Mouse (Mus musculus) forebrain, embryonic 14.5 days (tissue): ENCODE measurements at regions not wholly inside any gene's neighbourhood (a gene's known extent, or its start where the extent isn't known, plus 50 kb on each side); places are given as distances from the start of the nearest gene placed in this dataset.

Source experiments
- ATAC-seq: fragments of 200-750 bp; cut with Nextera tagmentation; 2 replicates; pipeline ENCODE4 v1.8.0; 2017; ENCODE audit warnings: mild to moderate bottlenecking, moderate library complexity
- DNase-seq: peaks from one replicate; pipeline ENCODE4 v3.0.0-alpha.2; 2015; ENCODE audit warnings: low spot score
- H3K27ac ChIP-seq: fragments of 300-500 bp; sonication (generic); 2 replicates; pipeline ENCODE4 v1.5.1; 2014; ENCODE audit warnings: low read depth, mild to moderate bottlenecking, control low read depth, low read length, moderate library complexity
- H3K27me3 ChIP-seq: fragments of 300-500 bp; sonication (generic); replicated peaks from 2 replicates; pipeline ENCODE4 v1.6.1; 2014; ENCODE audit warnings: low read length, control low read depth, mixed read lengths; ENCODE audit not compliant: control insufficient read depth, insufficient read depth
- H3K36me3 ChIP-seq: fragments of 300-500 bp; sonication (generic); 2 replicates; pipeline ENCODE4 v1.6.1; 2014; ENCODE audit warnings: low read length, control low read depth; ENCODE audit not compliant: control insufficient read depth, insufficient read depth
- H3K4me1 ChIP-seq: fragments of 300-500 bp; sonication (generic); 2 replicates; pipeline ENCODE4 v1.6.1; 2014; ENCODE audit warnings: antibody characterized with exemption, low read length, control low read depth; ENCODE audit not compliant: control insufficient read depth, insufficient read depth
- H3K4me2 ChIP-seq: fragments of 300-500 bp; sonication (generic); 2 replicates; pipeline ENCODE4 v1.6.1; 2014; ENCODE audit warnings: mild to moderate bottlenecking, control low read depth, low read length
- H3K4me3 ChIP-seq: fragments of 300-500 bp; sonication (generic); 2 replicates; pipeline ENCODE4 v1.5.1; 2014; ENCODE audit warnings: low read depth, low read length, control low read depth
- H3K9ac ChIP-seq: fragments of 300-500 bp; sonication (generic); 2 replicates; pipeline ENCODE4 v1.6.1; 2014; ENCODE audit warnings: mild to moderate bottlenecking, low read length, control low read depth, moderate library complexity
- H3K9me3 ChIP-seq: fragments of 300-500 bp; sonication (generic); replicated peaks from 2 replicates; pipeline ENCODE4 v1.6.1; 2016; ENCODE audit warnings: low read length, control low read depth, mixed read lengths; ENCODE audit not compliant: control insufficient read depth
- WGBS: fragments of 180-500 bp; shearing (Covaris S2); extraction: QIAGEN DNeasy Blood & Tissue Kit; methylation state at CpG from one replicate; pipeline ENCODE4 v1.1.7; 2014; 5-methylcytosine and 5-hydroxymethylcytosine counted together

DNA sequence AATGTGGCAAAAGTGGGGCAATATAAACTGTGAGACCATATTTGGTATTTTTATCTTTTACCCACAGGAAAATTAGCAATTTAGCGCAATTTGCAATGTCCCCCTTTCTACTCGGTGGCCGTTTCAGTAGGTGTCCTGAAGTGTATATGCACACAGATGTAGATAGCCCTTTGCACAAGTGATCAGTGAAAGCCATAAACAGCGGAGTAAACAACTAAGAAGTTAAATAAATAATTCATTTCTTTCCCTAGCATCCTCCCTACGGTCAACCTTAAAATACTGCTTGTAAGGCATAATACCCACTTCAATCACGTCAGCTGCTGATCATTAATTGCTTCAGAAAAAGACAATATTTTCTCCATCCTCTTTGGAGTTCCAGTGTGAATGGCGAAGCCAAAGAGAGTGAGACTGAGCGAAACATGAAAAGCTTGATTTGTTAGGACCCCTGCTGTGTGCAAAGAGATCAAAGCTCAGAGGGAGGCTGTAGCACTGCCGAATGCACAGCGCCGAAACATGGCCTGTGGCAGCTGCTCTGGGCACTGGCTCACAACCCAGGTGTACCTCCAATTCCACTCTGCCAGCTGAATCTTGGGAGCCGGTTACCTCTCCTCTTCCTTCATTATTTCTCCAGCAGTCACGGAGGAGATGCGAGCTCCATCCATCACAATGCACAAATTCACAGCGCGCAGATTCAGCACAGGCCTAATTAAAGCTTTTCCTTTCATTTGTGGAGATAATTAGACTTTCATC is 618.1 kb upstream of the Tenm3 start:
- Histone ChIP-seq H3K4me2 (peak overlapping the region; percentile 48), H3K36me3 (no peaks in the 10 kb centered on the region), H3K9ac (peak overlapping the region; percentile 22; the same call in 1 of the 2 replicates), H3K4me3 (peak overlapping the region; percentile 17), H3K9me3 (no peaks in the 10 kb centered on the region), H3K27ac (peak overlapping the region; percentile 56; the same call in 1 of the 2 replicates), H3K27me3 (no peaks in the 10 kb centered on the region), H3K4me1 (peaks cover 10% of the 10 kb centered on the region)
- WGBS: 3% methylated on average over 16 of the region's 16 CpGs
- DNase-seq (peak; percentile 87), ATAC-seq (peak; percentile 87)

- H3K27ac ChIP-seq: no peak overlapping the region
- H3K9me3 ChIP-seq: no peaks in the 10 kb centered on the region
- no peak overlapping the region for H3K4me3 ChIP-seq
- H3K4me2 ChIP-seq: no peak overlapping the region
- 43% methylated on average over 5 of the region's 5 CpGs for WGBS
- DNase-seq: no peak
- no peak for ATAC-seq
- H3K36me3 ChIP-seq: no peaks in the 10 kb centered on the region
- no peak overlapping the region for H3K9ac ChIP-seq
- H3K27me3 ChIP-seq: 0 out of 2 replicates have a peak, but pooled peaks cover 3% of the 10 kb centered on the region
- H3K4me1 ChIP-seq: peaks cover 9% of the 10 kb centered on the region
Observed at GRCm38 (mm10) chr8:49445444-49445843, 601.7 kb upstream of the Tenm3 start.

DNA sequence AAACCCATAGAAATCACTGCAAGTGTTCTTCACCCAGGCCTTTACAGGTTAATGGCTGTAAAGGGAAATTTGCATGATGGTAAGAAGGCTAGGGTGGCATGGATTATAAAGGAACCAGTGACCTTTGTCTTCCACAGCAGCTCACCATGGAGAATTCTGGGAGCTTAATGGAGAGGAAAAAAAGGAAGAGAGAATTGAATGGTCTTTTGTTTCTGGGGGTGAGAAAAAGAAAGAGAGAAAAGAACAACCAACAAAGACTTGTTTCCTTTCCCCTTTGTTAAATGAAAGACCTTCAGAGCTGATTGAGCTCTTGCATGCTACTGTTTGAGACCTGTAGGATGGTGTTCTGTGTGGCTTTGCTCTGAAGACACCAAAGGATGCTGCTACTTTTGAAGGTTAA is 597.5 kb upstream of the Tenm3 start:
- Histone ChIP-seq H3K9ac (no peak overlapping the region), H3K27me3 (0 out of 2 replicates have a peak, but pooled peaks cover 3% of the 10 kb centered on the region), H3K4me2 (no peak overlapping the region), H3K4me1 (peaks cover 9% of the 10 kb centered on the region), H3K36me3 (no peaks in the 10 kb centered on the region), H3K27ac (no peak overlapping the region), H3K9me3 (no peaks in the 10 kb centered on the region), H3K4me3 (no peak overlapping the region)
- ATAC-seq (no peak), DNase-seq (no peak)

- H3K9ac ChIP-seq: no peak overlapping the region
- no peak overlapping the region for H3K27ac ChIP-seq
- WGBS: 88% methylated on average over 4 of the region's 4 CpGs
- H3K36me3 ChIP-seq: no peaks in the 10 kb centered on the region
- no peaks in the 10 kb centered on the region for H3K9me3 ChIP-seq
- ATAC-seq: no peak
- no peaks in the 10 kb centered on the region for H3K4me1 ChIP-seq
- H3K4me3 ChIP-seq: no peak overlapping the region
- DNase-seq: no peak
- no peaks in the 10 kb centered on the region for H3K27me3 ChIP-seq
- H3K4me2 ChIP-seq: no peak overlapping the region
Observed at GRCm38 (mm10) chr8:49396519-49396918, 552.8 kb upstream of the Tenm3 start.

DNA sequence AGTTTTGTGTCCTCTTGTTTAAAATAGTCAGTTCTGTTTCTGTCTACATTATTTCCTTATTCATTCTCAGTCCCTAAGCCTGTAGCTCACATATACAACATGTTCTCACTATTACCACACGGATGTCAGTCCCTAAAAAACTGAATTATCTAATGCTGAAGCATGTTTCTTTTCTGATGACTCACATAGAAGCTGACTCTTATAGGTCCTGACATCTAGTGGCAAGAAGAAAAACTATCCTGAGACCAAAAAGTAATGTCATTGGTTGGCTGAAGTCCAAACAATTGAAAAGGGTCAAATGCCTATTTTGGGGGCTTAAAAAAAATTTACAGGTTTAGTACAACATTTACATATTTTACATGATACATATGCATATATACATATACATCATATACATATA is 551.3 kb upstream of the Tenm3 start:
- H3K27me3 ChIP-seq: no peaks in the 10 kb centered on the region
- H3K36me3 ChIP-seq: no peaks in the 10 kb centered on the region
- no peak overlapping the region for H3K4me2 ChIP-seq
- ATAC-seq (no peak), DNase-seq (peak; percentile 35)
- H3K9ac ChIP-seq: no peak overlapping the region
- no peaks in the 10 kb centered on the region for H3K4me1 ChIP-seq
- H3K9me3 ChIP-seq: no peaks in the 10 kb centered on the region
- no peak overlapping the region for H3K4me3 ChIP-seq
- H3K27ac ChIP-seq: no peak overlapping the region
- WGBS: 37% methylated on average over 1 of the region's 1 CpGs

DNA sequence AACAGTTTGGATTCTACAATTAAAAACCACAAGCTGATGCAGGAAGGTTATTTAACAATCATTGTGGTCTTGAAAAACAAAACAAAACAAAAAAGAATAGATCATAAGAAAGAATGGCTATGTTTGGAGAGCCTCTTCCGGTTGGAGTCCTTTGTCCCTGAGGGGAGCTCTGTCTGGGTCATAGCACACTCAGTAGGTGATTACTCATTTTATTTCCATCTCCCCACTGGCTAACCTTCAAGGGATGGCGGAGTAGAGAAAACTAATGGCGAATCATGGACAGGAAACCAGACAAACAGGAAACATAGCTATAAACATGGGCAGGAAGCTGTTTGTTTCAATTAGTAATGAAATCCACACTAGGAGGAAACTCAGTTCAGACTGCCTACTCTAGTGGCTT is 545.8 kb upstream of the Tenm3 start:
- Histone ChIP-seq H3K4me1 (no peaks in the 10 kb centered on the region), H3K4me3 (no peak overlapping the region), H3K9me3 (no peaks in the 10 kb centered on the region), H3K36me3 (no peaks in the 10 kb centered on the region), H3K27me3 (no peaks in the 10 kb centered on the region), H3K4me2 (no peak overlapping the region), H3K9ac (no peak overlapping the region), H3K27ac (no peak overlapping the region)
- 77% methylated on average over 3 of the region's 3 CpGs for WGBS
- DNase-seq (no peak), ATAC-seq (no peak)

DNA sequence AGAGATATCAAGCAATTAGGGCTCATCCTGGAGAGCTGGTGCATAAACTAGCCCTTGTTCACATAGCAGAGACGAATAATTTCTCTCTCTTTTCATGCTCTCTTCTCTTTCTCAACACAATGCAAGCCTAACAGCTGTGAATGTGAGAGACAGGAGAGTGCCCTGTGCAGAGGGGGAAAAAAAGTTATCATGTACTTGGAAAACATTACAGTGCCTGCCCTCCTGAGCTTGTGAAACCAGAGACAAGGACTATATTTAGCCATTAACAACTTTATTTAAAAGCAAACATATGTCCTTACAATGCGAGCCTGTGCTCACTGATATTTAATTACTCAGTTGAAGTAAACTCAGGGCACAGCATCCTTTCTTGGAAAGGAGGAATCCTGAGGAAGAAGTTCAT is 543.8 kb upstream of the Tenm3 start:
- no peak for ATAC-seq
- Histone ChIP-seq H3K9me3 (no peaks in the 10 kb centered on the region), H3K9ac (no peak overlapping the region), H3K4me1 (no peaks in the 10 kb centered on the region), H3K27ac (no peak overlapping the region), H3K4me3 (no peak overlapping the region), H3K27me3 (no peaks in the 10 kb centered on the region), H3K4me2 (no peak overlapping the region), H3K36me3 (no peaks in the 10 kb centered on the region)
- 61% methylated on average over 2 of the region's 2 CpGs for WGBS
- DNase-seq: no peak

GRCm38 (mm10) chr8:49372686-49373085 is 528.9 kb upstream of the Tenm3 start:
- peak overlapping the region; percentile 39 for H3K4me2 ChIP-seq
- H3K9ac ChIP-seq: no peak overlapping the region
- H3K27ac ChIP-seq: no peak overlapping the region
- peak; percentile 60; the same call in 1 of the 2 replicates for ATAC-seq
- H3K27me3 ChIP-seq: no peaks in the 10 kb centered on the region
- peak; percentile 52 for DNase-seq
- H3K4me1 ChIP-seq: peaks cover 6% of the 10 kb centered on the region
- H3K4me3 ChIP-seq: no peak overlapping the region
- H3K9me3 ChIP-seq: no peaks in the 10 kb centered on the region
- 18% methylated on average over 9 of the region's 9 CpGs for WGBS
- no peaks in the 10 kb centered on the region for H3K36me3 ChIP-seq

DNA sequence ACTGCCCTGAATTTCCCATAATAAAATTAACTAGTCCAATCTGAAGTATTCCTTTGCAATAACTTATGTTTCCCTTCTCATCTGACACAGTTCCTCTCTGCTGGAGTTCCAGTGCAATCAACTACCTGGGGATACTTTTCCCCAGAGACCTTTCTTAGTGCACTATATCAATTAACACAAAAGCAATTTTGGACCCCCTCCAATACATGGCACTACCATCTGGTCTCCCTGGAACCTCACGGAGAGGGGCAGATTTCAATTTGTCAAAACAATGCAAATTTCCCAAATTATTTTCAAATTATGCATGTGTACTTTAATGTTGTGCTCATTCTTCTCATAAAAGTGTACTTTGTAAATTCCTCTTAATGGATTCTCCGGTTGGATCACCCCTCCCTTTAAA is 518.9 kb upstream of the Tenm3 start:
- WGBS: 39% methylated on average over 2 of the region's 2 CpGs
- ATAC-seq: peak; percentile 87
- DNase-seq: peak; percentile 87
- H3K9me3 ChIP-seq: no peaks in the 10 kb centered on the region
- peaks cover 23% of the 10 kb centered on the region; the same call in 1 of the 2 replicates for H3K4me1 ChIP-seq
- no peak overlapping the region for H3K27ac ChIP-seq
- no peak overlapping the region for H3K9ac ChIP-seq
- no peaks in the 10 kb centered on the region for H3K27me3 ChIP-seq
- no peaks in the 10 kb centered on the region for H3K36me3 ChIP-seq
- H3K4me3 ChIP-seq: no peak overlapping the region
- no peak overlapping the region for H3K4me2 ChIP-seq
